In the genomic region with DNA sequence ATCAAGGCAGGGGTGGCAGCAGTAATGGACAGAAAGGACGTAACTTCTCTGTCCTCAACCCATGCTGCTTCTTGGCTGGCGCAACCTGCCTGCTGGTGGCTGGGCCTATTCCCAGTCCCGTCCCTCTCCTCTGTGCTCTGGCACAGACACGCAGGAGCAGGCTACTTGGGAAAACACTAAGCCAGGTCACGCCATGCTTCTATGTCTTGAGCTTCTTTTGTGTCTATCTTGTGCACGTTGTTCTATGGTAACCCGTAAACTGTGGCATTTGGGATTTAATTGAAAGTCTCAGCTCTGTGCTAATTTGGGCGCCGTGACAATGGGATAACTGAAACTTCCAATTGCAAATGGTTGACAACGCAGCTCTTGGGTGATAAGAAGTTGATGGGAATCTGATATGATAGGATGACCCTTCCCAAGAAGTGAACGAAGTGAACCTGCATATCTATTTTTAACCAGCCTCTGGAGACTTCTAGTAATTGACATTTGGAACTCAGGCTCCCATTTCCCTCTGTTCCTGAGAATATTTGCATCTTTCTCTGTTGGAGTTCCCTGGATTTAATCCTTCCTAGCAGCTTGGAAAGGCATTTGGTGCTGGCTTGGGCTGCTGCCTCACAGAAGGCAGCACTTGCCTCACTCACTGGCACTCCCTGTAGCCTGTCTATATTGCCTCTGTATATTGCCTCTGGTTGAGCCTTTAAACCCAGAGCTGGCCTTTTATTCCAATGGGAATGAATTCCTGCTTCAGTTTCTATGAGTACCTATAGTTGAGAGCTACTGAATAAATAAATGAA, we compare ENCODE assay signal across 9 mouse cellular contexts.
DNase-seq lines count a peak whose midpoint lies in the region; ATAC-seq lines count a peak whose summit lies in the region.
"Had no signal": no experiment of that assay in that cellular context is flagged by ENCODE, and none has a peak within 500 bp of the region (broad histone marks: within the 10 kb centered on the region; RNA-seq: fewer than 3 reads in every experiment).

No protein-coding gene starts in this region.

- no peak for ATAC-seq in CD4-positive, CD25-positive, alpha-beta regulatory T cell, adult 4 months

- intact Hi-C loops in left cerebral cortex, postnatal 4 days (cut with DNase I): no loop called here

- peak; percentile 47 for DNase-seq in adrenal gland, postnatal 10 days
- no peak for DNase-seq in adrenal gland, postnatal 4 days (ENCODE audit: low spot score in 2 of 2)
- DNase-seq in left cerebral cortex, postnatal 4 days: peak; percentile 89
- no peak for DNase-seq in left cerebral cortex, adult 18-20 months (ENCODE audit: low spot score in 2 of 2)
- peak; percentile 86 for DNase-seq in cerebellum, adult 9-11 months
- peak; percentile 61 to 86 for DNase-seq in layer of hippocampus, postnatal 14 days (ENCODE audit: low spot score in 2 of 2)
- no peak for DNase-seq in ovary, postnatal 14 days (ENCODE audit: low spot score)
- DNase-seq: lung, embryonic 14.5 days had no signal

Comparison
In these comparisons a context has a peak if more than half of its experiments do, and no peak if none do; other contexts are left out.
1. DNase-seq: peak in adrenal gland, postnatal 10 days (single experiment), left cerebral cortex, postnatal 4 days (single experiment), cerebellum, adult 9-11 months (single experiment) and layer of hippocampus, postnatal 14 days (2 of 2); none in adrenal gland, postnatal 4 days (0 of 2), left cerebral cortex, adult 18-20 months (0 of 2) and ovary, postnatal 14 days (single experiment).